Mouse (Mus musculus) R1 (cell line): ENCODE results near the gene Xlr5b.
A peak's percentile ranks its signal among the peaks of the same experiment; 100 is the strongest.
"Not testable (repeated sequence)": the region's sequence is repeated elsewhere in the genome, so short reads cannot be mapped to it uniquely, and the experiment has no call there.

Experiments
- DNase-seq: peaks from one replicate; pipeline ENCODE4 v3.0.0-alpha.2; 2018; ENCODE audit warnings: low read depth, low spot score

Xlr5b gene

GRCm38 (mm10) chrX:73148496-73148895 lies at the start of gene Xlr5b:
Xlr5b (plus strand) TSS chrX:73148796.
- DNase-seq, result not testable (repeated sequence)

GRCm38 (mm10) chrX:73116747-73117146 lies 31.8 kb upstream of the Xlr5b start, which contains the start of gene Gm14685:
Gm14685 (plus strand) TSS chrX:73117047.
- not testable (repeated sequence) for DNase-seq

- not testable (repeated sequence) for DNase-seq
Measured at GRCm38 (mm10) chrX:73122859-73123829, 25.5 kb upstream of the Xlr5b start.

GRCm38 (mm10) chrX:73143218-73143618 lies 5.4 kb upstream of the Xlr5b start:
- not testable (repeated sequence) for DNase-seq

- DNase-seq, result not testable (repeated sequence)
Measured at GRCm38 (mm10) chrX:73149350-73149749, 754 bp downstream of the Xlr5b start, which contains the start of gene DXBay18. DXBay18 (minus strand) TSS chrX:73149450.

GRCm38 (mm10) chrX:73176889-73177288 lies 28.3 kb downstream of the Xlr5b start, which contains the start of gene Spin2d:
Spin2d (minus strand) TSS chrX:73176989.
- not testable (repeated sequence) for DNase-seq

GRCm38 (mm10) chrX:73191934-73192333 lies 43.3 kb downstream of the Xlr5b start, which contains the start of gene Xlr3b:
Xlr3b (plus strand) TSS chrX:73192207.
- peak; percentile 75 for DNase-seq
